Mouse (Mus musculus) layer of hippocampus, postnatal 14 days (tissue): ENCODE data around the gene Ace. TPM values are rescaled to one million over a fixed set of nuclear protein-coding genes. Genes with fewer than 3 reads are reported as not detected.

Experiments
- DNase-seq, 2 experiments: peaks; one replicate each; pipeline ENCODE4 v3.0.0; 2021 to 2022; ENCODE audit warnings: low spot score in 2 of 2, mixed read lengths in 1 of 2
- long read RNA-seq, 2 experiments: library from polyadenylated mRNA; stranded (forward); transcript quantifications; one replicate each; pipeline ENCODE4 v2.0.0; 2021
- total RNA-seq, 2 experiments: library from RNA; stranded (reverse); gene quantifications; 2 replicates each; pipeline ENCODE4 v1.2.3; 2021

Ace gene
- 10 to 100 TPM in 1 of 2 experiments, 1 to 10 TPM in 1; 8.4 to 16.4 TPM for total RNA-seq
- long read RNA-seq, experiment 1, full-length matches to known transcripts, result 1 of 1 reads
- long read RNA-seq, experiment 1, partial matches to known transcripts, result 0 of 1 reads
- long read RNA-seq, experiment 1, other reads (novel, unspliced or antisense), result 0 of 1 reads
- long read RNA-seq, experiment 2, full-length matches to known transcripts, result 4 of 12 reads
- long read RNA-seq, experiment 2, partial matches to known transcripts, result 6 of 12 reads
- long read RNA-seq, experiment 2, other reads (novel, unspliced or antisense), result 2 of 12 reads

GRCm38 (mm10) chr11:105967741-105968574 lies at the start of gene Ace:
TSS of gene Ace (plus strand) at chr11:105967945.
- DNase-seq, result no peak

- no peak for DNase-seq
These were observed 47.5 kb upstream of the Ace start for GRCm38 (mm10) chr11:105920098-105920785.

- DNase-seq, result no peak
These were observed 46.9 kb upstream of the Ace start for GRCm38 (mm10) chr11:105920836-105921235.

- no peak for DNase-seq
These were observed 46.5 kb upstream of the Ace start for GRCm38 (mm10) chr11:105921275-105921674.

- peak; percentile 28 to 60 for DNase-seq
These were observed 44.7 kb upstream of the Ace start for GRCm38 (mm10) chr11:105922769-105923663.

- DNase-seq, result peak; percentile 65 to 83
These were observed 40.4 kb upstream of the Ace start for GRCm38 (mm10) chr11:105927065-105928030.

GRCm38 (mm10) chr11:105928171-105928570 lies 39.6 kb upstream of the Ace start:
- no peak for DNase-seq

- no peak for DNase-seq
These were observed 36.4 kb upstream of the Ace start for GRCm38 (mm10) chr11:105931380-105931779.

- no peak for DNase-seq
These were observed 34.0 kb upstream of the Ace start for GRCm38 (mm10) chr11:105933746-105934145.

- DNase-seq, result no peak
These were observed 33.4 kb upstream of the Ace start for GRCm38 (mm10) chr11:105934303-105934711.

GRCm38 (mm10) chr11:105934816-105935215 lies 32.9 kb upstream of the Ace start:
- DNase-seq, result no peak

- DNase-seq, result no peak
These were observed 32.2 kb upstream of the Ace start for GRCm38 (mm10) chr11:105935496-105935895.

GRCm38 (mm10) chr11:105936200-105936599 lies 31.5 kb upstream of the Ace start:
- DNase-seq, result peak; percentile 62 to 75

GRCm38 (mm10) chr11:105936974-105937373 lies 30.8 kb upstream of the Ace start:
- DNase-seq, result no peak

- DNase-seq, result no peak
These were observed 29.0 kb upstream of the Ace start for GRCm38 (mm10) chr11:105938771-105939170.

- DNase-seq, result no peak
These were observed 25.8 kb upstream of the Ace start for GRCm38 (mm10) chr11:105941973-105942372.

GRCm38 (mm10) chr11:105943133-105944102 lies 24.3 kb upstream of the Ace start:
- no peak for DNase-seq

- peak; percentile 43 to 52 for DNase-seq
These were observed 23.6 kb upstream of the Ace start for GRCm38 (mm10) chr11:105944126-105944621.
